Mouse (Mus musculus) right cerebral cortex, postnatal 25 days (tissue): ENCODE measurements around the gene Des.

Experiments used
- DNase-seq: peaks from one replicate; pipeline ENCODE4 v3.0.0; 2022

Gene Des

DNA sequence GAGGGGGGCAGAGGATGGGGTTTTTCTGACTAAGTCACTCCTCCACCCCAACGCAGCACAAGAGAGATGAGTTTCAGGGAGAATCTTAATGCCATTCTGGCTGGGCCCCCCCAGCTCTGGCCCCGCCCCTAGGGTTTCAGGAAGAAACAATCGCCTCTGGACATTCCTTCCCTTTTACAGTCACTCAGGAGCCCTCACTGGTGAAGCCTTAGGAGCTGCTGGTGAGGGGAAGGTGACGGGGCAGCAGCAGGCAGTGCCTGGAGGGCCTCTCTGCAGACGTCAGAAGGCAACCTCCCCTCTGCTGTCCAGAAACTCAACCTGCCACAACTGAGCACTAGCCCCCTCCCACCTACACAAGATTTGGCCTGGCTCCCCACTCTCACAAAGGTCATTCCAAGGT is 10.9 kb upstream of the Des start:
- DNase-seq: no peak

DNA sequence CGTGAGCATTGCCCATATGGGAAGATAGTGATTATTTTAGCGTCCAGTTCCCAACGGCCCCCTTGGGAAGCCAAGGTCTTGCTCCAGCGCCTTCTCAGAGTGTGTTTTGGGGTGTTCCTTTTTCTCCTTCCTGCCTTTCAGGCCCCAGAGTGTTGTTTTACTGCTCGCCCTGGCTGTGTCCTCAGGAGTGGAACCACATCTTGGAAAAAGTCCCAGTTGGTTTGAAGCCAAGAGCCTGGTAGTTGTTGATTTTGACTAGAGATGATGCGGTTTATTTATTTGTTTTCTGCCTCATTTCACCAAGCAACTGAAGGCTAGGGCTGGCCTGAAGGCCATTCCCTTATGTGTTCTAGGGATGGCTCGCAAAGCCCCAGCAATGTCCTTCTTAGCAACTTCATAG is 2.9 kb upstream of the Des start:
- no peak for DNase-seq

DNA sequence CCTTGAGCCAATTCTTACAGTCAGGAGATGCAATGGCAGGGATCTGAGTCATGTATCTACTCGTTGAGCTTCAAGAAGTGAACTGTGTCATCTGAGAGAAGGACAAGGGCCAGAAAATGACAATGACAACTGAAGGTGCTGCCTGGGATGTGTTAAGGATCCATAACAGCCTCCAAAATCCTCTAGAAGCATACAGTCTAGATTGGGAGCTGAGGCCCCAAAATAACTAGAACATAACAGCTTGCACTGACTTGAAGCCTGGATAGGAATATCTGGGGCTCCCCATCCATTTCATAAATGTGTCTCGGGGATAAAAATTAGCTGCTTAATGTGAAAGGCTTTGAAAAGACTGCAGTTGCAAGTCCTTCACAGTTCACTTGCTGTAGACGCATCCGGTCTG is 2.1 kb upstream of the Des start:
- DNase-seq: no peak

DNA sequence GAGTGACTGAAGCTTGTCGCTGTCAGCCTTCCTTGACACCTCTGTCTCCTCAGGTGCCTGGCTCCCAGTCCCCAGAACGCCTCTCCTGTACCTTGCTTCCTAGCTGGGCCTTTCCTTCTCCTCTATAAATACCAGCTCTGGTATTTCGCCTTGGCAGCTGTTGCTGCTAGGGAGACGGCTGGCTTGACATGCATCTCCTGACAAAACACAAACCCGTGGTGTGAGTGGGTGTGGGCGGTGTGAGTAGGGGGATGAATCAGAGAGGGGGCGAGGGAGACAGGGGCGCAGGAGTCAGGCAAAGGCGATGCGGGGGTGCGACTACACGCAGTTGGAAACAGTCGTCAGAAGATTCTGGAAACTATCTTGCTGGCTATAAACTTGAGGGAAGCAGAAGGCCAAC is 783 bp upstream of the Des start:
- peak; percentile 65 for DNase-seq

DNA sequence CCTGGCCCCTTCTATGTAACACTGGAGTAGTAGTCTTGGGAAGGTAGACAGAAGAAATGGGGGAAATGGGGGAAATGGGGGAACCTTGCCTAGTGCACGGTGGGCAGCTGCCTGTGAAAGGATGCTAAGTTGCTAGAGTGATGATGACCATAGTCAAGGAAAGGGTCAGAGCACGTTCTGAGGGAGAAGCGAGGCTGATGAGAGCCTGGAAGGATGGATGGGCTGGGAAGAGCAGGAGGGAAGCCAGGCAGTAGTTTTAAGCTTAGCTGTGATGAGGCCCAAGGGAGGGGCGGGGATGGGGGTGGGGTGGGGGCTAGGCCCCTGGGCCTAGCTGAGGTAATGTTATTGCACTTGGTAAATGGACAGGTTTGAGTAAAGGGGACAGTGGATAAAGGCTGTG is 994 bp downstream of the Des start:
- no peak for DNase-seq

DNA sequence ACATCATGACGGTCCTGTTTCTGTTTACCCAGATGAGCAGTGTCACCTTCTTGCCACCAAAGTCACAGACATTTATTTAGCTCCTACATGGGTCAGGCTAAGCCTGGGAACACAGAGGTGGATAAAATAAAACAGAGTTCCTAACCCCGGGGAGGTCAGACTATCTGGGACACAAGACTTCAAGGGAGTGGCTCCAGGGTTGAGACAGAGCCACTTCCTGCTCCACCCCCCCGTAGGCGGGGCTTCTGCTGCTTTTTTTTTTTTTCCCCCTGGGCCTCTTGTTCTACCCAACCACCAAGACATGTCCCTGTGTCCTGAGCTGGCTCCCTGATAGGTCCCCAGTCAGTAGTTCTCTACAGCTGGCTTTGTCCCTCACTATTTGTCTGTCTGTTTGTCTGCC is 1.6 kb downstream of the Des start:
- no peak for DNase-seq

DNA sequence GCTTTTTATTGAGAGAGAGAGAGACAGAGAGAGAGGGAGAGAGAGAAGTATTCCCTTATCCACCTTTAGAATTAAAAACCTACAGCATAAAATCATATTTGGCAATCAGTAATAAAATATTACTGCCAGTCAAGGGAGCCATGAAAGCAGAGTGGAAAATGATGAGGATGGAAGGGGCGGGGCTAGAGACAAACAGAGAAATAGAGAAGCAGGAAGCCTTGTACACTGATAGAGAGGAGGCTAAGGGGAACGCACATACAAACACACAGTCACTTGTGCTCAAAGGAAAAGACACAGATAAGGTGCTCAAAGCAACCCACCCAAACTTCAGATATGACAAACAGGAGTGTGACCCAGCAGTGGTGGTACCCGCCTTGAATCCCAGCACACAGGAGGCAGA is 3.7 kb downstream of the Des start:
- no peak for DNase-seq

DNA sequence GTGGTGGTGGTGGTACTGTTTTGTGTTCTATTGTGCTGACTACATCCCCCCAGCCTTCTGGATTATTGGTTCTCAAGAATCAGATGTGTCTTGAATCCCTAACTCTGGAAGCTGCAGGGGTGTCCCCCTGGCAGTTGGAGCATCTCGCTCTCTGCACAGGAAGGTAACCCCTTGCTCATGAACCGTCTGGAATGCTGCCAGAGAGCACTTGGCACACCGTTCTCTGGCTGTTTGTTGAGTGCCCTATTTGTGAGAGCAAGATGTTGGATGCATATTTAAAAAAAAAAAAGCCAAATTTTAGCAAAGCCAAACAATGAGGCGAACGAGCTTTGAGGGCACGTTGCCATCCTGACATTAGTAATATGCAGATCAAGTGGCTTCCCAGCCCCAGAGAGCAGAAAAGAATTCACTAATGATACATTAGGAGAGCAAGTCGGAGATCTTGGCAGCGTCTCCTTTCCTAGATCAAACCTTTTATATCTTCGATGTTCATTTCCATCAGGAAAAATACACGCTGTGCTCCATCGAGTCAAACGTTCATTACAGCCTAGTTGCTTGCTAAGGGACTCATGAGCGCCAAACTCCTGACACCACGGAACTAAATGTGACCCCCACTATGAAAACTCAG is 5.5 kb downstream of the Des start:
- DNase-seq: no peak

DNA sequence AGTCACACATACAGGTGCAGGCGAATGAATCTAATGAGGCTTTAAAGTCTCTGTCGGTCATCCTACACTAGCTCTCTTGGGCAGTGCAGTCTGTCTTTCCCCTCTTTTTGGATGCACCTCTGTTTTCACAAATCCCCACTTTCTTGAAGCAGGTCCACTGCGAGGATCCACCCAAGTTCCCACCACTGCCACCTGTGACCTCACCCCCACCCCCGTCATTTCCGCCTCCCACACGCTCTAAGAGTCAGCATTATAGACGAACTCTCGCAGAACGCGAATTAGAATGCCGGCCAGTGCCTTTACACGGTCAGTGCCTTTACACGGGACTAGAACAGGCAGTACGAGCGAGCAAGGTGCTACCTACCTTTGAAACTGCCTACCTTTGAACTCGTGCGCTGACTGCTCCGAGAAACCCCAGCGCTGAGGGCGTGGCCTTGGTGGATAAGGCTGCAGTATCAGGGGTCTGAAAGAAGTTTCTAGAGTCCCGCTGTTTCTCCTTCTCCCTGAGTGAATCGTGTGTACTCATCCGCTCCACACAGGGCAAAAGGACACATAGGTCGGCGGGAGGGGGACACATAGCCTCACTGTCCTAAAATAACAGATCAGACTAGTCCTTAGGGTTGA is 9.3 kb downstream of the Des start:
- DNase-seq: no peak

DNA sequence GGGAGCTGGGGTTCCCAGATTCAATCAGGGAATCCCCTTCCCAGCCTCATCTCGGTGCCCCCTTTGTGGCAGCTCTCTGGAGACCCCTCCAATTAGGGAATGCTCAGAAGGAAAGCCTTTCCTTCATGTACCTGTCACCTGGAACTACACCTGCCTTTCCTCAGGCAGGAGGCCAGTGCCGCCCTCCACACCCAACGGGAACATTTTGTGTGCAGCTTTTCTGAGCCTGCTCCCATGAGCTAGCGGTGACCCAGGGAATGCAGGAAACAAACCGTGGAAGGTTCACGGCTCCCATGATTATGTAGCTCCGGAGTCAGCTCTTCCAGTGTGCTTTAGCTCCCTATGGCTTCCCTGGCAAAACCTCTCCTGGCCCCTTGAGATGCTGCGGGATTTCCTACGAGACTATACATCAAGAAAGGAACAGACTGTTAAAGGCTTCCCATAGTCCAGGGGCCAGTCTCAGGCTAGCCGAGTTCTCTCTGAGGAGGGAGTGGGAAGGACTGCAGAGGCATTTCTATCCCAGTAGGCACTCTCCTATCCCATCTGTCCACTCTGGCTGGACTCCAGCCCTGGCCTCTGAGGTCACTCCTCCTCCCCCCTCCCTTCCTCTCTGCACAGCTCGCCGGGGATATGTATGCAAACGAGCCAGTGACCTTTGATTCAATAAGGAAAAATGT is 10.0 kb downstream of the Des start:
- DNase-seq: no peak

DNA sequence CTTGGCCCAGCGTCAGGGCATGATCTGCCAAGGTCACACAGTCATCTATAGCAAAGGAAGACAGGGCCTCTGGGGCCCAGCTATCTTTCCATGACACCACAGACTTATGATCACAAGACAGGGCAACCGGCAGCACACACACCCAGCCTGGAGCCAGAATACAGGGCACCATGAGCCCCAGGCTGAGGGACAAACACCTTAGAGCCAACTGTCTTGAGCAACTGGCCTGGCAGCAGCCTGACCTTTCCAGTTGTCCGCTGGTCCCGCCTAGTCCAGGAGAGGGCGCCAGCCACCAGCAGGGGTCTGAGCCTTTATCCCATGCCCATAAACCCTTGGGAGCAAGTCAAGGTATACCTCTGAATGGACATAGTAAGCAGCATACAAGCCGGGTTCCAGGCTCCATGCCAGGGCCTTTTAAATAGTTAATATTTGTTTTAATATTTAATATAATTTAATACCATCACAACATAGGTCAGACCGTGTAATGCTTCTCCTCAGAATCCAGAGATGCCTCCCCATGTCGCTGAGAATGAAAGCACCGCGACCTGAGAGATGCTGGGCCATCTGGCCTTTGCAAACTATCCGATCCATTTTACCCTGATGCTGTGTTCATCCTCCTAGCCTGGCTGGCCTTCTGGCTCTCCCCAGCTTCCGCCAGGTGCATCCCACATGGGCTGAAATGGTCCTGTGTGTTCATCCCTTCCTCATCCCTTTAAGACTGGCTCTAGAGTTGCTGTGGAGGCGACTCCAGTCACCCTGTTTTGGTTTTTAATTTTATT is 11.4 kb downstream of the Des start:
- DNase-seq: no peak

DNA sequence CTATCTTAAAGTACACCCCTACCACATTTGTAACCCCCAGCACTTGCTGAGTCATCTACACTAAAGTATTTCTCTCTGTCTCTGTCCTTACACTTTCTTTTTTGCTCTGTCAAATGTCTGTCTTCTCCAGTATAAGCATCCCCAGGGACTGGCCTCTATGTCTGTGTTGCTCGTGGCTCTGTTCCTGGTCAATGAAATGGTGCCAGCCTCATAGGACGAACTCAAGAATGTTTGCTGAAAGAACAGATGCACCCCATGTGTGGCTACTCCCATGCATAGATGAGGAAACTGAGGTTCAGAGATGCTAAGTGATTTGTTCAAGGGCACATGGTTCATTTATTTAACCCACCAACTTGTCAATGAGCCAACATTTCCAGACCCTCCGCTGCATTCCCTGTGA is 12.3 kb downstream of the Des start:
- DNase-seq: no peak

DNA sequence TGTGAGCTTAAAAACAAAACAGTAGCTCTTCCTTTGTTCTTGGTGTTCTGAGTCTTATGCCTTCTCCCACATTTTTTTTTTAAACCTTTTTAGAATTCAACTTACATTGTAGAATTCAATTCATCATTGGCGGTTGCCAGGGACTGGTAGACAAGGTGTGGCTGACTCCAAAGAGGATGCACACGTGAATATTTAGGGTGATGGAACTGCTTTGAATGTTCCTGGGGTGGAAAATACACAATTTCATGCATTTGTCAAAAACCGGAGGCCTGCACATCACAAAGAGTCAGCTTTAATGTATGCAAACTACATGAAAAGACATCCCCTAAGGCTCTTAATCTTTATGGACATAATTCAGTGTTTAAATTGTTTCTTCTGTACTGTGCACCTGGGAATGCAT is 13.1 kb downstream of the Des start:
- DNase-seq: no peak

DNA sequence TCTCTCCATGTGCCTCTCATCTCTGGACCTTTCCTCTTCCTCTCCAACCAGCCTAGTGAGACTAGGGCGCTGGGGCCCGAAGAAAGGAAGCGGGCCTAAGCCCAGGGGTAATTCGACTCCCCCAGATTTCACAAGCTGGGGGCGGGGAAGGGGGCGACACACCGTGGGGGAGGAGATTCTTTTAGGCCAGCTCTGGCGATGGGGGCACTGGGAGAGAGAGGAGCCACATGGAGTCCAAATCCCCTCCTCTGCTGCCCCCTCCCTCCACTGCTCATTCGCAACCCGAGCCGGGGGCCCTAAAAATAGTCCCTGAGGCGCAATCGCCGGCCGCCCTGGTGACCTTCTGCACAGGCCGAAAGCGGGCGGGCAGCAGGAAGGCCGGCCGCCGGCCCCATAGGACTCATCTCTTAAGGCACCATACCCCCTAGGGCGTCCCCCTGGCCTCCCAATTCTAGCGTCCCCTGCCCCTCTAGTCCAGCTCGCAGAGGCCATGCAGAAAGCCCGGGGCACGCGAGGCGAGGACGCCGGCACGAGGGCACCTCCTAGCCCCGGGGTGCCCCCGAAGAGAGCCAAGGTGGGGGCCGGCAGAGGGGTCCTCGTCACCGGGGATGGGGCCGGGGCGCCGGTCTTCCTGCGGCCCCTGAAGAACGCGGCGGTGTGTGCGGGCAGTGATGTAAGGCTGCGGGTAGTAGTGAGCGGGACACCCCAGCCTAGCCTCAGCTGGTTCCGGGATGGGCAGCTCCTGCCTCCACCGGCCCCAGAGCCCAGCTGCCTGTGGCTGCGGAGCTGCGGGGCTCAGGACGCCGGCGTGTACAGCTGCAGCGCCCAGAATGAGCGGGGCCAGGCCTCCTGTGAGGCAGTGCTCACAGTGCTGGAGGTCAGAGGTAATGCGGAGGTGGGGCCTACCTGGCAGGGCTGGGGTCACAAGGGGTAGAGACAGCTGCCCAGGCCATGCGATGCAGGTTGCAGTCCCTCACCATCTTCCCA is 15.1 kb downstream of the Des start, which contains the start of gene Speg:
Gene Speg, plus strand, starts transcription at position 348 of the 987 bp plus-strand sequence.
- DNase-seq: no peak

DNA sequence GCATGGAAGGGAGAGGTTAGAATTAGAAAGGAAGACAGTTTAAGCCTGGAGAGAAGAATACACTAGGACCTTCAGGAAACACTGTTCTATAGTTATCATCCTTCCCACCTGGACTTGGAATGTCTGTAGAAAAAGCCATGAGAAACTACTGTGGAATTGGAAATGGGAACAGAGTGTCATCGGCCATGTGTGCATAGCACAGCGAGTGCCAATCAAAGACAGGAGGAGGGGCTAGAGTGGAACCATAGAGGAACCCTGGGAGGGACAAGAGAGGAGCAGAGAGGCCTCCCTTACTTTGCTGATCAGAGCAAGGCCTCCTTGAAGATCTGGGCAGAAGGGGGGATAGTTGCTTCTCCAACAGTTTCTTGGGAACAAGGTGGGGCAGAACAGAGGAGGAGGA is 19.1 kb downstream of the Des start:
- DNase-seq: no peak

DNA sequence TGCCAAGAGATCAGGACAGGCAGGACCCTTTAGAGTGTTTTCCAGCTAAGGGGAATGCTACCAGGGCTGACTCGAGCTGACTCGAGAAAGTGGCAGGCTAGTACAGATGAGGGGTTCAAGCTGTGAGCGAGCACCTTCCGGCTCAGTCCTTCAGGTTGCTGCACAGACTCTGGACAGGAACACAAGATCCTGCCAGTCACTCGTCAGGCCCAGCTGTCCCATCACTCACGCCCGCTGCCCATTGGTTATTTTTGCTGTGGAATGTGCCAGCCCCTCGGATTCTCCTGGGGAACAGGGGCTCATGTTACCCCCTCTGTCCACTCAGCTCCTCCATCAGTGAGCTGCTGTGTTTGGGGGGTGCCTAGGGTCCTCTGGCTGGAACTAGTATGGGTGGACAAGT is 19.8 kb downstream of the Des start:
- DNase-seq: no peak

DNA sequence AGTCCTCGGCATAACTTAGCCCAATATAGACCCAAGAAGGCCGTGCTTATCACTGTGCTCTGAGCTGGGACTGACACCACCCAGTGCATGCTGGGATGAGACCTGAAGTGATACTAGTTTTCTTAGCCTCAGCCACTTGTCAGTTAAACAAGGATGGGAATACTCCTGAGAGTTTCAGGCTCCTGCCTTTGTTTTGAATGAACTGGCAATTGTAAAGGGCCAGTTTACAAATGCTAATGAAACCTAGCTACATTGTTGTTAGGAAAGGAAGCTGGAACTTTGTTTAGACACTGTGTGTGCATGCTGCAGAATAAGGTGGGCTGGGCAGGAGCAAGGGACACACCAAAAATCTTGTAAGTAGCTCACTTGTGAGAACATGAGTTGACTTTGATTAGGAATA is 20.8 kb downstream of the Des start:
- DNase-seq: no peak

DNA sequence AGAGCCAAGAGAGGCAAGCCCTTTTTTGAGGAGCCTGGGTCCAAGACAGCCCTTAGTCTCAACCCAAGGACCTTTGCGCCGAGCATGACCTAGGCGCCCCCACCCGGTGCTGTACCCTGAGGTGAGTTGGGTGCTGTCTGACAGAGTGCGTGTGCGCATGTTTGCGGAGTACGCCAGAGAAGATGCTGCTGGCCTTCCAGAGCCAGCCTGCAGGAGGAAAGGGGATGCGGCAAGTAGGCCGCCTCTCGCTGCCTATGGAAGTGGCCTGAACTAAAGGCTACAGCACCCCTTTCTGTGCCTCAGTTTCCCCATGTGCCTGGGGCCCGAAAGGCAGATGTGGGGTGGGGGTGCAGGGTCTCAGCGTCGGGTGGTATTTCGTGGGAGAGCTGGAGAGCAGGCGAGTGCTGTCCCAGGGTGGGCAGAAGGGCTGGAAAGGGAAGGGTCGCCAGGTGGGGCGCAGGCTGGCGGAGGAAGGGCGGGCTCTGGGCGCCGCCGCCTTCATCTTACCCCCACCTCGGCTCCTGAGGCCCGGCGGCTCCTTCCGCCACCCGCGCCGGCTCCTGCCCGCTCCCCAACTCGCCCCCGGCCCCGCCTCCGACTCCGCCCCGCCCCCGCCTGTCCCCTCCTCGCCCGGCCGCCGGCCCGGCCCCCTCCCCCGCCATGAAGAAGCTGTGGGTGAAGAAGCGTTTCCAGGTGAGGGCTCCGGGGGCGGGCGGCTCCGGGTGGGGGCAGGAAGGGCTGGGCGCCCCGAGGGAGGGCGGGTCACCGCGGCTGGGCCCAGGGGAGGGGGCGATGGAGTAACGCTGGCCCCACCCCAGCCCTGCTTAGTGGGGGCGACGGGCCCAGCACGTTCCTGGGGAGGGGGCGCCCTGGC is 21.6 kb downstream of the Des start:
- peak; percentile 57 for DNase-seq

DNA sequence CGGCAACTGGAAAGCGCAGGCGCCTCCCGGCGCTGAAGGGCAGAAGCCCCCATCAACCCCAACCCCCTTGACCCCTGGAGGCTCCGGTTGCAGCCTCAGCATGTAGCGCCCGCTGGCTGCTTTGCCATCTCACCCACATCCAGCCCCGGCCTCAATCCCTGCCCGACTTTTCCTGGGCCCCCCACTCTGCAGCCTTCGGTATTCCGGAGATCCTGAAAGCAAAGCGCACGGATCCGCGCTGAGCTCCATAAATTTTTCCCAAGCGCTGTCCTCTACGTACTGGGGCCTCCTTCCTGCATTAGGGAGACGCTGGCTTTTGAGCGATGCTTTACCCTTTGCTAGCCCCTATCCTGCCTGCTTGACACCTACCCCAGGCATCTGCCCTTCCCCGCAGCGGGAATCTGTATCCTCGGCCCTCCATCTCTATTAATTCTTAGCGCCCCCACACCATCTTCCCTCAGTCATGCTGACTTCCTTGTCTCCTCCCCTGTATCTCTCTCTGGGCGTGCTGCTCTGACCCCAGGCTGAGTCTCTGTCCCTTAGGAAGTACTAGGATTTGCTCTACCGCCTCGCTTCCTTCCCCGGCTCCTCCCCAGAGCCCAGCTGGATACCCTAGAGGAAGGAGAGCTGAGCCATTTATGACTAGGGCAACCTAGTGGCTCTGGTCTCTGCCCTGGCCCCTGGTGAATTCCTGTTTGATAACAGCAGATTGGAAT is 22.4 kb downstream of the Des start:
- DNase-seq: peak; percentile 52

DNA sequence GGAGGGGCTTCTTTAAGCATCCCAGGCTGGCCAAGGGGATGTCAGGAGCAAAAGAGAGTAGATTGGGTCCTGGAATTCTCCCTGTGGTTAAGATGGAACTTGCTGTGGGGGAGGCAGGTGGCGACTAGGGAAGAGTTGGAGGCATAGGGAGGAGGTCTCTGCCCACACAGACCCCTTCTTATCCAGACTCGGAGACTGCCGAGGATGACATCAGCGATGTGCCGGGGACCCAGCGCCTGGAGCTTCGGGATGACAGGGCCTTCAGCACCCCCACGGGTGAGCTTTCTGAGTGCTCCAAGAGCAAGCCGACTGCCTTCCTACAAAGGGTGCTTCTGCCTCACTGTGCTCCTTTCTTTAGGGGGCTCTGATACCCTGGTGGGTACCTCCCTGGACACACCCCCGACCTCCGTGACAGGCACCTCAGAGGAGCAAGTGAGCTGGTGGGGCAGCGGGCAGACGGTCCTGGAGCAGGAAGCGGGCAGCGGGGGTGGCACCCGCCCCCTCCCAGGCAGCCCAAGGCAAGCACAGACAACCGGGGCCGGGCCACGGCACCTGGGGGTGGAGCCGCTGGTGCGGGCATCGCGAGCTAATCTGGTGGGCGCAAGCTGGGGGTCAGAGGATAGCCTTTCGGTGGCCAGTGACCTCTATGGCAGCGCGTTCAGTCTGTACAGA is 24.5 kb downstream of the Des start:
- peak; percentile 46 for DNase-seq
